Mouse (Mus musculus) lung, postnatal 0 days (tissue): Measurements from ENCODE around the gene Gli2.

ENCODE experiments used
- CTCF ChIP-seq: IDR thresholded peaks from 2 replicates; pipeline ENCODE4 v1.5.1; 2016; ENCODE audit warnings: antibody characterized with exemption, mild to moderate bottlenecking
- EP300 ChIP-seq: IDR thresholded peaks from 2 replicates; pipeline ENCODE4 v1.6.1; 2016; ENCODE audit warnings: antibody characterized with exemption, mild to moderate bottlenecking, control low read depth

DNA sequence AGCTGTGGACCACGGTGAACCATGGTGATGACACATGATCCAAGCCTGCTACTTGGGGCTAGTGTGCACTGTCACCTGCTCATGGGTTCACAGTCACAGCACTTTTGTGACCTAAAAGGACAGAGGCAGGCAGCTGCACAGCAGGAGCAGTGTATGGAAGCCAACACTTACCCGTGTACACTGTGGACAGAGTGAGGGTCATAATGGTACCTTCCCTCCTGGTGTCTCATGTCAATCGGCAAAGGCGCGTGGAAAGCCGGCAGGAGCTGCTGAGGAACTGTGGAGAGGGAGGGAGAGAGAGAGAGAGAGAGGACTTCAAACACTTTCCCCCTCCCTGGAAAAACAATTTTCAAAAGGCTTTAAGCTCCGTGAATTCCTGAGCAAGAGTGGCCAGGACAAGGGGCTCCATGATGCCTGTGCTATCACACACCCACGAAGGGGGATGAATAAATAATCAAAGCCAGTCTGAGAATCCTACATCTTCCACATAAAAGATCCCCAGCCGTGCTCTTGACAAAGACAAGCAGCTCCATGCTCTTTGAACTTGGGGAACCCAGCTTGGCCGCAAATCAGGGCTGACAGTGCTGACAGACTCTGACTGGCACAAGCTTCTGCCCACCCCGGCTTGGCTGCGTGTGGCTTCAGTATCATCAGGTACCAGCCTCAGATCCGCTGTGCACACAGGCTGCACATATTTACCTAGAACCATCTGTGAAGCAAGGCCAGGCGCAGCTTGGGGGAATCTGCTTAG is 163.1 kb downstream of the Gli2 start:
- TF ChIP-seq CTCF (no peak), EP300 (no peak)
